8 mouse cellular contexts compared by ENCODE assay signal in the genomic region with DNA sequence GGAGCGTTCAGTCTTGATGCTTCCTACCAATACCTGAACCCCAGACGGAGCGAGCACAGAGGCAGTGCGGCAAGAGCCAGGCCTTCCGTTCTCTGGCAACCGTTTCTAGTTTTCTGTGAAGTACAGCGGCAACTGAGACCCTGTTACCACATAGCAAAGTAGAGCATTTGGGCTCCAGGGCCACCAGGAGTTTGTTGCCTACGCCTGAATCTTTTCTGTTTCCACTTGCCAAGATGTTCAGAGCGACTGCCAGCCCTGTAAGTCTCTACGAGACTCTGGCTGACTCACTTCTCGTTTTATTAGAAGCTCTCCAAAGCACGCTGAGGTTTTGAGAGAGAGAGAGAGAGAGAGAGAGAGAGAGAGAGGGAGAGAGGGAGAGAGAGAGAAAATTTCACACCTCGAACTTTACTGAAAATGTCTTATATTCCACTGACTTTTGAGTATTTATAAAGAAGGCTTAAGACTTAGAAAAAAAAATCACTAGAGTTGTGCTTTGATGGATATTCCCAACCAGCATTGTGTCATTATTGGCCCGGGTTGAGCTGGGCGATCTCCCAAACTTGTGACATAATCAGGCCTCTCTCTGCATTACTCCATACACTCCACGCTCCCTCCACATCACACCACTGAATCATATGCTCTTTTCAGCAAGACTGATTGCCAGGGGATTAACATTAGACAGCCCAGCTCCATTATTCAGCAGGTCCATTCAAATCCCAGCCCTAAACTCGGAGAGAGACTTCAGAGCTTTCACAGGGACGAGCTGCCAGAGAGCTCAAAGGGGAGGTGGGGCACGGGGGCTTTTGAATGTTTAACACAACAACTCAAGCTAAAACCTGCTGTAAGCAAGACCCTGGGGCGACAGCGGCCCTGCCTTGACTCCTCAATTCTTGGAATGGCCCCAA.
DNase-seq lines count a peak whose midpoint lies in the region; ATAC-seq and TF ChIP-seq lines count a peak whose summit lies in the region.

No protein-coding gene starts in this region.

- TF ChIP-seq CTCF in intestine, postnatal 0 days (IDR thresholded peaks at IDR 0.05; ENCODE audit: low read depth): no peak

- H3K36me3 ChIP-seq in intestine, embryonic 14.5 days (ENCODE audit: control insufficient read depth, insufficient read depth, low read length): peaks cover 49% of the 10 kb centered on the region
- no peaks in the 10 kb centered on the region; the same call in 1 of the 2 replicates for H3K36me3 ChIP-seq in intestine, postnatal 0 days (ENCODE audit: control insufficient read depth, insufficient read depth)
- no peaks in the 10 kb centered on the region for H3K36me3 ChIP-seq in hindbrain, embryonic 14.5 days (replicated peaks; ENCODE audit: control insufficient read depth, insufficient read depth)
- peaks cover 17% of the 10 kb centered on the region for H3K36me3 ChIP-seq in lung, embryonic 15.5 days

- H3K27ac ChIP-seq in intestine, embryonic 14.5 days (ENCODE audit: low read depth): no peak overlapping the region
- H3K27ac ChIP-seq in intestine, postnatal 0 days (ENCODE audit: low read depth, low read length): no peak overlapping the region
- 0 out of 2 replicates have a peak overlapping the region, but pooled peaks have one; percentile 39 for H3K27ac ChIP-seq in hindbrain, embryonic 14.5 days
- H3K27ac ChIP-seq in lung, embryonic 15.5 days: peak overlapping the region; percentile 15; the same call in 1 of the 2 replicates

- no peaks in the 10 kb centered on the region for H3K27me3 ChIP-seq in intestine, embryonic 14.5 days (replicated peaks; ENCODE audit: control insufficient read depth, insufficient read depth, low read length)
- no peaks in the 10 kb centered on the region for H3K27me3 ChIP-seq in intestine, postnatal 0 days (replicated peaks; ENCODE audit: control insufficient read depth, insufficient read depth, low read length)
- H3K27me3 ChIP-seq in hindbrain, embryonic 14.5 days (ENCODE audit: control insufficient read depth, insufficient read depth, low read length): no peaks in the 10 kb centered on the region
- H3K27me3 ChIP-seq in lung, embryonic 15.5 days: no peaks in the 10 kb centered on the region

- peak; percentile 59 for ATAC-seq in intestine, embryonic 14.5 days (replicated peaks; ENCODE audit: low FRiP score, low TSS enrichment, low read depth)
- no peak for ATAC-seq in intestine, postnatal 0 days
- ATAC-seq in hindbrain, embryonic 14.5 days (ENCODE audit: low FRiP score): peak; percentile 87
- peak; percentile 82; the same call in 1 of the 2 replicates for ATAC-seq in lung, embryonic 15.5 days (ENCODE audit: borderline replicate concordance, extremely low read depth, low FRiP score, low TSS enrichment)
- no peak for ATAC-seq in granulocyte monocyte progenitor cell, adult 5-6 weeks (replicated peaks; ENCODE audit: poor library complexity, severe bottlenecking)

- no peak overlapping the region for H3K9ac ChIP-seq in intestine, embryonic 14.5 days (ENCODE audit: low read length)
- H3K9ac ChIP-seq in intestine, postnatal 0 days (ENCODE audit: low read depth, low read length): no peak overlapping the region
- no peak overlapping the region for H3K9ac ChIP-seq in hindbrain, embryonic 14.5 days
- no peak overlapping the region for H3K9ac ChIP-seq in lung, embryonic 15.5 days

- no peak for DNase-seq in intestine, embryonic 14.5 days (ENCODE audit: low spot score)
- DNase-seq in cerebellum, postnatal 10 days: peak; percentile 53 to 63
- DNase-seq in frontal cortex, postnatal 14 days (ENCODE audit: low spot score in 2 of 2): peak; percentile 12 to 27
- DNase-seq in hindbrain, embryonic 14.5 days (ENCODE audit: low spot score): peak; percentile 63
- DNase-seq in right cerebral cortex, postnatal 14 days: peak; percentile 19

- 55% methylated on average over 21 of the region's 21 CpGs for WGBS in intestine, embryonic 14.5 days
- WGBS in intestine, postnatal 0 days: 67% methylated on average over 21 of the region's 21 CpGs
- WGBS in hindbrain, embryonic 14.5 days: 38% methylated on average over 21 of the region's 21 CpGs
- WGBS in lung, embryonic 15.5 days: 41% methylated on average over 21 of the region's 21 CpGs

- H3K4me3 ChIP-seq in intestine, embryonic 14.5 days (ENCODE audit: low read depth, low read length): no peak overlapping the region
- H3K4me3 ChIP-seq in intestine, postnatal 0 days (ENCODE audit: low read depth, low read length): no peak overlapping the region
- H3K4me3 ChIP-seq in hindbrain, embryonic 14.5 days (replicated peaks; ENCODE audit: low read length): no peak overlapping the region
- no peak overlapping the region for H3K4me3 ChIP-seq in lung, embryonic 15.5 days

- H3K4me1 ChIP-seq in intestine, embryonic 14.5 days (replicated peaks; ENCODE audit: control insufficient read depth, insufficient read depth, low read length): 0 out of 2 replicates have a peak, but pooled peaks cover 2% of the 10 kb centered on the region
- no peaks in the 10 kb centered on the region for H3K4me1 ChIP-seq in intestine, postnatal 0 days (replicated peaks; ENCODE audit: control insufficient read depth, insufficient read depth, low read length)
- H3K4me1 ChIP-seq in hindbrain, embryonic 14.5 days (replicated peaks; ENCODE audit: control insufficient read depth, insufficient read depth, low read length): peaks cover 10% of the 10 kb centered on the region
- H3K4me1 ChIP-seq in lung, embryonic 15.5 days: peaks cover 21% of the 10 kb centered on the region

- H3K9me3 ChIP-seq in intestine, embryonic 14.5 days (ENCODE audit: control insufficient read depth, low read length): no peaks in the 10 kb centered on the region
- no peaks in the 10 kb centered on the region for H3K9me3 ChIP-seq in intestine, postnatal 0 days (ENCODE audit: control insufficient read depth)
- H3K9me3 ChIP-seq in hindbrain, embryonic 14.5 days (ENCODE audit: control insufficient read depth, low read length): no peaks in the 10 kb centered on the region
- no peaks in the 10 kb centered on the region for H3K9me3 ChIP-seq in lung, embryonic 15.5 days

- H3K4me2 ChIP-seq in intestine, embryonic 14.5 days (ENCODE audit: low read length): no peak overlapping the region
- no peak overlapping the region for H3K4me2 ChIP-seq in intestine, postnatal 0 days (replicated peaks; ENCODE audit: low read depth)
- no peak overlapping the region for H3K4me2 ChIP-seq in hindbrain, embryonic 14.5 days (replicated peaks)
- H3K4me2 ChIP-seq in lung, embryonic 15.5 days: no peak overlapping the region

Comparison
In these comparisons a context has a peak if more than half of its experiments do, and no peak if none do; other contexts are left out.
1. ATAC-seq: peak in intestine, embryonic 14.5 days (single experiment), hindbrain, embryonic 14.5 days (single experiment) and lung, embryonic 15.5 days (single experiment); none in intestine, postnatal 0 days (single experiment) and granulocyte monocyte progenitor cell, adult 5-6 weeks (single experiment).
2. H3K27ac ChIP-seq: peak in hindbrain, embryonic 14.5 days (single experiment) and lung, embryonic 15.5 days (single experiment); none in intestine, embryonic 14.5 days (single experiment) and intestine, postnatal 0 days (single experiment).